Mouse (Mus musculus): ENCODE results near the gene A930002H24Rik.
"Not testable (repeated sequence)": the region's sequence is repeated elsewhere in the genome, so short reads cannot be mapped to it uniquely, and the experiment has no call there.

A930002H24Rik gene

GRCm38 (mm10) chr17:63864171-63864571, 580 bp upstream of the A930002H24Rik start:
- Histone ChIP-seq H3K27me3 (ENCODE audit: insufficient read depth, low read length) (peaks cover 23% of the 10 kb centered on the region), H3K36me3 (ENCODE audit: insufficient read depth, low read length) (no peaks in the 10 kb centered on the region), H3K9me3 (ENCODE audit: low read length) (no peaks in the 10 kb centered on the region), H3K4me1 (replicated peaks; ENCODE audit: low read depth, low read length) (peaks cover 16% of the 10 kb centered on the region), H3K4me3 (replicated peaks; ENCODE audit: low read length) (peak overlapping the region; percentile 98)
- TF ChIP-seq CTCF (conservative IDR thresholded peaks at IDR 0.05; ENCODE audit: low read length) (no peak), POU5F1 (IDR thresholded peaks at IDR 0.05; ENCODE audit: borderline replicate concordance, low read length) (no peak), NANOG (IDR thresholded peaks at IDR 0.05; ENCODE audit: borderline replicate concordance, low read length) (no peak)

GRCm38 (mm10) chr17:63863012-63863630, 470 bp downstream of the A930002H24Rik start, which contains the start of gene Fer:
Gene Fer, plus strand, starts transcription at chr17:63863062.
- peaks cover 23% of the 10 kb centered on the region for H3K27me3 ChIP-seq (ENCODE audit: insufficient read depth, low read length)
- H3K4me3 ChIP-seq (replicated peaks; ENCODE audit: low read length): peak within 1 kb of the TSS; percentile 98
- H3K9me3 ChIP-seq (ENCODE audit: low read length): no peaks in the 10 kb centered on the region
- H3K4me1 ChIP-seq (replicated peaks; ENCODE audit: low read depth, low read length): peaks cover 16% of the 10 kb centered on the region
- H3K36me3 ChIP-seq (ENCODE audit: insufficient read depth, low read length): no peaks in the 10 kb centered on the region
- TF ChIP-seq NANOG (IDR thresholded peaks at IDR 0.05; ENCODE audit: borderline replicate concordance, low read length) (no peak), CTCF (conservative IDR thresholded peaks at IDR 0.05; ENCODE audit: low read length) (no peak), POU5F1 (IDR thresholded peaks at IDR 0.05; ENCODE audit: borderline replicate concordance, low read length) (no peak)

- Histone ChIP-seq H3K4me1 (replicated peaks; ENCODE audit: low read depth, low read length) (peaks cover 16% of the 10 kb centered on the region), H3K27me3 (ENCODE audit: insufficient read depth, low read length) (peaks cover 23% of the 10 kb centered on the region), H3K9me3 (ENCODE audit: low read length) (no peaks in the 10 kb centered on the region), H3K36me3 (ENCODE audit: insufficient read depth, low read length) (no peaks in the 10 kb centered on the region), H3K4me3 (replicated peaks; ENCODE audit: low read length) (peak overlapping the region; percentile 98; the same call in 1 of the 2 replicates)
- TF ChIP-seq POU5F1 (IDR thresholded peaks at IDR 0.05; ENCODE audit: borderline replicate concordance, low read length) (no peak), CTCF (conservative IDR thresholded peaks at IDR 0.05; ENCODE audit: low read length) (no peak), NANOG (IDR thresholded peaks at IDR 0.05; ENCODE audit: borderline replicate concordance, low read length) (no peak)
Measured at GRCm38 (mm10) chr17:63862399-63862798, 1.2 kb downstream of the A930002H24Rik start.

- Histone ChIP-seq H3K4me3 (replicated peaks; ENCODE audit: low read length) (no peak overlapping the region), H3K9me3 (ENCODE audit: low read length) (no peaks in the 10 kb centered on the region), H3K4me1 (replicated peaks; ENCODE audit: low read depth, low read length) (peaks cover 16% of the 10 kb centered on the region), H3K27me3 (ENCODE audit: insufficient read depth, low read length) (peaks cover 23% of the 10 kb centered on the region), H3K36me3 (ENCODE audit: insufficient read depth, low read length) (no peaks in the 10 kb centered on the region)
- TF ChIP-seq POU5F1 (IDR thresholded peaks at IDR 0.05; ENCODE audit: borderline replicate concordance, low read length) (no peak), NANOG (IDR thresholded peaks at IDR 0.05; ENCODE audit: borderline replicate concordance, low read length) (no peak), CTCF (conservative IDR thresholded peaks at IDR 0.05; ENCODE audit: low read length) (no peak)
Measured at GRCm38 (mm10) chr17:63860988-63861387, 2.6 kb downstream of the A930002H24Rik start.

- no peak overlapping the region for H3K4me3 ChIP-seq (replicated peaks; ENCODE audit: low read length)
- H3K4me1 ChIP-seq (replicated peaks; ENCODE audit: low read depth, low read length): no peaks in the 10 kb centered on the region
- no peak for TF ChIP-seq CTCF (conservative IDR thresholded peaks at IDR 0.05; ENCODE audit: low read length)
- TF ChIP-seq POU5F1 (IDR thresholded peaks at IDR 0.05; ENCODE audit: borderline replicate concordance, low read length): no peak
- no peak for TF ChIP-seq NANOG (IDR thresholded peaks at IDR 0.05; ENCODE audit: borderline replicate concordance, low read length)
- no peaks in the 10 kb centered on the region for H3K9me3 ChIP-seq (ENCODE audit: low read length)
- H3K36me3 ChIP-seq (ENCODE audit: insufficient read depth, low read length): no peaks in the 10 kb centered on the region
- H3K27me3 ChIP-seq (ENCODE audit: insufficient read depth, low read length): peaks cover 16% of the 10 kb centered on the region
Measured at GRCm38 (mm10) chr17:63857023-63857544, 6.5 kb downstream of the A930002H24Rik start.

- TF ChIP-seq POU5F1 (IDR thresholded peaks at IDR 0.05; ENCODE audit: borderline replicate concordance, low read length): no peak
- no peak for TF ChIP-seq CTCF (conservative IDR thresholded peaks at IDR 0.05; ENCODE audit: low read length)
- TF ChIP-seq NANOG (IDR thresholded peaks at IDR 0.05; ENCODE audit: borderline replicate concordance, low read length): no peak
- Histone ChIP-seq H3K4me1 (replicated peaks; ENCODE audit: low read depth, low read length) (peaks cover 31% of the 10 kb centered on the region), H3K27me3 (ENCODE audit: insufficient read depth, low read length) (0 out of 2 replicates have a peak, but pooled peaks cover 2% of the 10 kb centered on the region), H3K36me3 (ENCODE audit: insufficient read depth, low read length) (no peaks in the 10 kb centered on the region), H3K4me3 (replicated peaks; ENCODE audit: low read length) (no peak overlapping the region; the same call in 1 of the 2 replicates), H3K9me3 (ENCODE audit: low read length) (no peaks in the 10 kb centered on the region)
Measured at GRCm38 (mm10) chr17:63850016-63850415, 13.6 kb downstream of the A930002H24Rik start.

GRCm38 (mm10) chr17:63849566-63849965, 14.0 kb downstream of the A930002H24Rik start:
- no peaks in the 10 kb centered on the region for H3K9me3 ChIP-seq (ENCODE audit: low read length)
- 0 out of 2 replicates have a peak, but pooled peaks cover 2% of the 10 kb centered on the region for H3K27me3 ChIP-seq (ENCODE audit: insufficient read depth, low read length)
- H3K36me3 ChIP-seq (ENCODE audit: insufficient read depth, low read length): no peaks in the 10 kb centered on the region
- TF ChIP-seq NANOG (IDR thresholded peaks at IDR 0.05; ENCODE audit: borderline replicate concordance, low read length): no peak
- no peak for TF ChIP-seq POU5F1 (IDR thresholded peaks at IDR 0.05; ENCODE audit: borderline replicate concordance, low read length)
- TF ChIP-seq CTCF (conservative IDR thresholded peaks at IDR 0.05; ENCODE audit: low read length): no peak
- H3K4me1 ChIP-seq (replicated peaks; ENCODE audit: low read depth, low read length): peaks cover 33% of the 10 kb centered on the region
- peak overlapping the region; percentile 88 for H3K4me3 ChIP-seq (replicated peaks; ENCODE audit: low read length)

- no peaks in the 10 kb centered on the region for H3K36me3 ChIP-seq (ENCODE audit: insufficient read depth, low read length)
- TF ChIP-seq CTCF (conservative IDR thresholded peaks at IDR 0.05; ENCODE audit: low read length) (no peak), POU5F1 (IDR thresholded peaks at IDR 0.05; ENCODE audit: borderline replicate concordance, low read length) (no peak), NANOG (IDR thresholded peaks at IDR 0.05; ENCODE audit: borderline replicate concordance, low read length) (no peak)
- no peaks in the 10 kb centered on the region for H3K9me3 ChIP-seq (ENCODE audit: low read length)
- H3K4me3 ChIP-seq (replicated peaks; ENCODE audit: low read length): peak overlapping the region; percentile 88
- peaks cover 35% of the 10 kb centered on the region for H3K4me1 ChIP-seq (replicated peaks; ENCODE audit: low read depth, low read length)
- H3K27me3 ChIP-seq (ENCODE audit: insufficient read depth, low read length): 0 out of 2 replicates have a peak, but pooled peaks cover 2% of the 10 kb centered on the region
Measured at GRCm38 (mm10) chr17:63849151-63849550, 14.4 kb downstream of the A930002H24Rik start.

- not testable (repeated sequence) for H3K4me3 ChIP-seq (replicated peaks; ENCODE audit: low read length); H3K9me3 ChIP-seq (ENCODE audit: low read length); H3K36me3 ChIP-seq (ENCODE audit: insufficient read depth, low read length); H3K27me3 ChIP-seq (ENCODE audit: insufficient read depth, low read length)
- H3K4me1 ChIP-seq (replicated peaks; ENCODE audit: low read depth, low read length): peaks cover 37% of the 10 kb centered on the region
Measured at GRCm38 (mm10) chr17:63845766-63846165, 17.8 kb downstream of the A930002H24Rik start.
